Mouse (Mus musculus) liver, embryonic 16.5 days (tissue): ENCODE results near the gene Acoxl. TPM values are rescaled to one million over a fixed set of nuclear protein-coding genes. Genes with fewer than 3 reads are reported as not detected.

Source experiments
- ATAC-seq: fragments of 200-750 bp; cut with Nextera tagmentation; 2 replicates; pipeline ENCODE4 v1.8.0; 2017; ENCODE audit warnings: low read depth, mild to moderate bottlenecking, moderate number of reproducible peaks, moderate library complexity
- H3K27ac ChIP-seq: fragments of 300-500 bp; sonication (generic); 2 replicates; pipeline ENCODE4 v1.5.1; 2014; ENCODE audit warnings: mild to moderate bottlenecking, low read length
- H3K27me3 ChIP-seq: fragments of 300-500 bp; sonication (generic); 2 replicates; pipeline ENCODE4 v1.6.1; 2014; ENCODE audit warnings: low read depth, low read length, mixed read lengths; ENCODE audit not compliant: control insufficient read depth, insufficient read depth
- H3K36me3 ChIP-seq: fragments of 300-500 bp; sonication (generic); 2 replicates; pipeline ENCODE4 v1.6.1; 2014; ENCODE audit warnings: mild to moderate bottlenecking; ENCODE audit not compliant: control insufficient read depth, insufficient read depth
- H3K4me1 ChIP-seq: fragments of 300-500 bp; sonication (generic); 2 replicates; pipeline ENCODE4 v1.6.1; 2014; ENCODE audit warnings: low read depth, low read length, mixed read lengths; ENCODE audit not compliant: control insufficient read depth
- H3K4me2 ChIP-seq: fragments of 300-500 bp; sonication (generic); 2 replicates; pipeline ENCODE4 v1.6.1; 2014; ENCODE audit warnings: low read depth, low read length, mixed read lengths
- H3K4me3 ChIP-seq: fragments of 300-500 bp; sonication (generic); 2 replicates; pipeline ENCODE4 v1.5.1; 2014; ENCODE audit warnings: low read depth, mild to moderate bottlenecking, low read length
- H3K9ac ChIP-seq: fragments of 300-500 bp; sonication (generic); 2 replicates; pipeline ENCODE4 v1.6.1; 2014; ENCODE audit warnings: low read depth, low read length
- H3K9me3 ChIP-seq: fragments of 300-500 bp; sonication (generic); replicated peaks from 2 replicates; pipeline ENCODE4 v1.6.1; 2016; ENCODE audit warnings: low read length; ENCODE audit not compliant: control insufficient read depth
- WGBS: fragments of 180-500 bp; shearing (Covaris S2); extraction: QIAGEN DNeasy Blood & Tissue Kit; methylation state at CpG from one replicate; pipeline ENCODE4 v1.1.7; 2014; ENCODE audit not compliant: insufficient replicate concordance; 5-methylcytosine and 5-hydroxymethylcytosine counted together
- polyA plus RNA-seq: library from polyadenylated mRNA; unstranded; fragments of >200 nt; fragmentation: Nextera tagmentation; extraction: Ambion mirVana; gene quantifications from 2 replicates; pipeline ENCODE4 v1.2.1, GENCODE M21; 2015

Acoxl gene
- polyA plus RNA-seq, 1 experiment from 2014 or later = 0.05 TPM

DNA sequence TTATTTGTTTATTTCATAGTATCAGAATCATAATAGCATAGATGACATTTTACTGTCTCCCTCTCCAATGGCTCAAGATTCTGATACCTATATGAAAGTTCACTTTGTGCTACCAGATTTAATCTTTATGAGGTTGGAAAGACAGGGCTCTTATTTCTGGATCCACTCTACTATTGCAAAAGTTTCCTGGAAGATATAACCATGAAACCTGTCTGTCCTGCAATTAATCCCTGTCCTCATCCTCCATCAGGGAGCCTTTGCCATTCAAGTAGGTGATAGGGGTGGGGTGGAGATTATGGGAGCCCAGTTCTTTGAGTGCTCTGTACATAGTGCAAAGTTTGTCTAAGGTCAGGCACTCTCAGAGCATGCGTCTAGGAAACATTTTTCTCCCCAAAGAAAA, 2.7 kb downstream of the Acoxl start:
- Histone ChIP-seq H3K27ac (no peak overlapping the region), H3K4me1 (no peaks in the 10 kb centered on the region), H3K27me3 (peaks cover 23% of the 10 kb centered on the region), H3K9me3 (no peaks in the 10 kb centered on the region), H3K4me3 (no peak overlapping the region), H3K36me3 (no peaks in the 10 kb centered on the region), H3K9ac (no peak overlapping the region), H3K4me2 (no peak overlapping the region)
- ATAC-seq = no peak
- 47% methylated on average over 1 of the region's 1 CpGs for WGBS

- no peak overlapping the region for H3K9ac ChIP-seq
- 42% methylated on average over 3 of the region's 3 CpGs for WGBS
- no peaks in the 10 kb centered on the region for H3K36me3 ChIP-seq
- no peak overlapping the region for H3K4me3 ChIP-seq
- no peaks in the 10 kb centered on the region for H3K9me3 ChIP-seq
- no peak for ATAC-seq
- no peaks in the 10 kb centered on the region for H3K4me1 ChIP-seq
- H3K4me2 ChIP-seq = no peak overlapping the region
- no peak overlapping the region for H3K27ac ChIP-seq
- peaks cover 23% of the 10 kb centered on the region for H3K27me3 ChIP-seq
Observed at GRCm38 (mm10) chr2:127842421-127842820, 3.7 kb downstream of the Acoxl start.

- no peaks in the 10 kb centered on the region for H3K4me1 ChIP-seq
- no peaks in the 10 kb centered on the region for H3K9me3 ChIP-seq
- no peak overlapping the region for H3K27ac ChIP-seq
- no peak for ATAC-seq
- peaks cover 5% of the 10 kb centered on the region for H3K27me3 ChIP-seq
- WGBS = 24% methylated on average over 7 of the region's 7 CpGs
- H3K4me2 ChIP-seq = no peak overlapping the region
- H3K9ac ChIP-seq = no peak overlapping the region
- no peaks in the 10 kb centered on the region for H3K36me3 ChIP-seq
- no peak overlapping the region for H3K4me3 ChIP-seq
Observed at GRCm38 (mm10) chr2:127845346-127845982, 6.8 kb downstream of the Acoxl start.

DNA sequence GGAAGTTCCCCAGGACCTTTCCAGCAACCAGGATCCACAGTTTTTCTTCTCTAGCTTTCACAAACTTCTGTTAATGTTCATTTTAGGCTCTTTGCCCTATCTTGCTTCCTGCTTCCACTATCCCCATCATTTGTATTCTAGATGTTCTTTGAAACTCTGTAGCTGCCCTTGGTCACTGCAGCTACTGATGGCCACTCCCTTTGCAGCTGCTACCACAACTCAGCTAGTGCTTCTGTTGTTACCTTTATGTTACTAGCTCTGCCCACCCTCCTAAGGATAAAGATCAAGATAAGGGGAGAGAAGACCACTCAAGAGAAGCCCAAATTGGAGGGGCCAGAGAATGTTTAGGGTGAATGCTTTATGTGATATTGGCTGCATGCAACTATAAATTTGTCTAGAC, 7.3 kb downstream of the Acoxl start:
- H3K36me3 ChIP-seq = no peaks in the 10 kb centered on the region
- no peaks in the 10 kb centered on the region for H3K4me1 ChIP-seq
- no peak overlapping the region for H3K9ac ChIP-seq
- no peak overlapping the region for H3K27ac ChIP-seq
- no peak for ATAC-seq
- H3K9me3 ChIP-seq = no peaks in the 10 kb centered on the region
- no peaks in the 10 kb centered on the region; the same call in 1 of the 2 replicates for H3K27me3 ChIP-seq
- no peak overlapping the region for H3K4me2 ChIP-seq
- no peak overlapping the region for H3K4me3 ChIP-seq

DNA sequence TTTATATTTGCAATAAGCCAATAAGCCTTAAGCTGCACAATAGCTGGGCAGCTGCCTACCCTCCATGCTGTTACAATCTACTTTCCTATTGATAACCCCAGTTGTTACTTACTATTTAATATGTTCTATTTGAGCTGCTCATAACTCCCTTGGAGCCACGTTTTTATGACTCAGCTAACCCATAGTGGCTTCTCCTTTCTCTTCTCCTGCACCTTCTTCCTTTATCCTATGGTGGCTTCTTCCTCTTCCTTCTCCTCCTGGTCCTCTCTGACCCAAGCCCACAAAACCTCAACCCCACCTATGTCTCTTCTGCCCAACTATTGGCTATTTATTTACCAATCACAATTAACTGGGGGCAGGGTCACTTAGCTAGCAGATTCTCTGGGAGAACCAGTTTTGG, 7.9 kb downstream of the Acoxl start:
- no peak for ATAC-seq
- H3K27me3 ChIP-seq = no peaks in the 10 kb centered on the region; the same call in 1 of the 2 replicates
- H3K9me3 ChIP-seq = no peaks in the 10 kb centered on the region
- no peak overlapping the region for H3K4me2 ChIP-seq
- 9% methylated on average over 1 of the region's 1 CpGs for WGBS
- H3K4me1 ChIP-seq = no peaks in the 10 kb centered on the region
- H3K27ac ChIP-seq = no peak overlapping the region
- H3K36me3 ChIP-seq = no peaks in the 10 kb centered on the region
- H3K9ac ChIP-seq = no peak overlapping the region
- no peak overlapping the region for H3K4me3 ChIP-seq

GRCm38 (mm10) chr2:127850371-127850770, 11.7 kb downstream of the Acoxl start:
- Histone ChIP-seq H3K4me1 (no peaks in the 10 kb centered on the region), H3K27me3 (no peaks in the 10 kb centered on the region), H3K9ac (no peak overlapping the region), H3K4me3 (no peak overlapping the region), H3K36me3 (no peaks in the 10 kb centered on the region), H3K9me3 (no peaks in the 10 kb centered on the region), H3K27ac (no peak overlapping the region), H3K4me2 (no peak overlapping the region)
- ATAC-seq = no peak
- WGBS = 84% methylated on average over 2 of the region's 2 CpGs

DNA sequence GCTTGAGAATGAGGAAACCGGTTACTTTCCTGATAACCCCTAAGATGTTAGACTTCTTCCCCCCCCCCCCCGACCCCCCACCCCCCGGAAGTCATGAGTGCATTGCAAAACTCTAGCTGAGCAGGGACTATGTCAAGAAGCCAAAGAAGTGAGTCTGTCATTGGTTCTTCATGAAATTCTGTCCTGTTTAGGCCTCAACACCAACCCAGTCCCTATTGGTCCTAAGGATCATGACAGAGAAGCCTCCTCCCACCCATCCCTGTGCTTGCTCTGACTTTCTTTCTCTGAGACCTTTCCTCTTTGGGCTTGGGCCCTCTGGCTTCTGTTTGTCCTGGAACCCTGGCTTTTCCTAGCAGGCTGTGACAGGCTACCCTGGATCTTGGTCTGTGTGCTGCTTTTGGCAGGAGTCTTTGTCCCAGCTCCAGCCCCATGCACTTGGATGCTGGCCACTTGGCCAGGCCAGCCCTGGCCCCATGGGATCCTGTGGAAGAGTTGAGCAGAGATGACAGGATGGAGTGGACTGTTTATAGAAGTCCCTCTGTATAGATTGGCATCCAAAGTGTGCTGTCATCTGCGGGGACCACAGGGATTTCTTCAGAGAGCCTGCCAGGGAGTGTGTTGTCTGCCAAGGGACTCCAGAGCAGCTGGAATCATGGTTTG, 15.8 kb downstream of the Acoxl start:
- H3K36me3 ChIP-seq = no peaks in the 10 kb centered on the region
- ATAC-seq = no peak

DNA sequence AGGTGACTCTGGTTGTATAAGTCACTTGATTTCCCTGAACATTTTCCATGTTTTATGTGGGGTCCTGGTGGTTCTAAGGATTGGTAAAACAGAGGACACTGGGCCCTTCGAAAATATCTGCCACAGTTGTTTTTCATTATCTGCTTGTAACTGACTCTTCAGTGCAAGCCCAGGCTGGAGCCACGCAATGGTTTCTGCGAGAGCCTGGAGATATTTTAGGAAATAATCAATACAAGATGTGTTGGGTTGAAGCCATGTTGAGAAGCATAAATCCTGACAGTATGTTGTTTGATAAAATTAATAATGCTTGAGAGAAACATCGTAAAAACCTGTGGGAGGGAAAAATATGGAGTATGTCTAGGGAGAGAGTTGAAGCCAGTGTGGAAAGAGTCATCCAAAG, 25.7 kb downstream of the Acoxl start:
- no peak overlapping the region for H3K27ac ChIP-seq
- ATAC-seq = no peak
- H3K4me3 ChIP-seq = no peak overlapping the region
- no peaks in the 10 kb centered on the region for H3K4me1 ChIP-seq
- no peak overlapping the region for H3K4me2 ChIP-seq
- 67% methylated on average over 4 of the region's 4 CpGs for WGBS
- H3K9me3 ChIP-seq = no peaks in the 10 kb centered on the region
- no peaks in the 10 kb centered on the region for H3K27me3 ChIP-seq
- no peaks in the 10 kb centered on the region for H3K36me3 ChIP-seq
- H3K9ac ChIP-seq = no peak overlapping the region

More for the DNA sequence above, 15.8 kb downstream of the Acoxl start:
- Histone ChIP-seq H3K4me1 (no peaks in the 10 kb centered on the region), H3K27ac (no peak overlapping the region), H3K4me2 (no peak overlapping the region), H3K9me3 (no peaks in the 10 kb centered on the region), H3K27me3 (no peaks in the 10 kb centered on the region), H3K9ac (no peak overlapping the region), H3K4me3 (no peak overlapping the region)
- whole genome bisulfite sequencing = 43% methylated on average over 4 of the region's 4 CpGs

GRCm38 (mm10) chr2:127881063-127881462, 42.4 kb downstream of the Acoxl start:
- ATAC-seq = no peak
- no peaks in the 10 kb centered on the region for H3K9me3 ChIP-seq
- H3K9ac ChIP-seq = no peak overlapping the region
- 41% methylated on average over 5 of the region's 5 CpGs for WGBS
- H3K36me3 ChIP-seq = no peaks in the 10 kb centered on the region
- no peak overlapping the region for H3K4me3 ChIP-seq
- no peaks in the 10 kb centered on the region for H3K27me3 ChIP-seq
- H3K4me2 ChIP-seq = no peak overlapping the region
- H3K4me1 ChIP-seq = no peaks in the 10 kb centered on the region
- H3K27ac ChIP-seq = no peak overlapping the region
